Comparison of ENCODE assay signal across 23 mouse cellular contexts in genomic region chr12:9258221-9258620, GRCm38 (mm10).
"Had no signal": no experiment of that assay in that cellular context is flagged by ENCODE, and none has a peak within 500 bp of the region (broad histone marks: within the 10 kb centered on the region; RNA-seq: fewer than 3 reads in every experiment).

No protein-coding gene starts in this region.

- H3K9ac ChIP-seq: liver, embryonic 12.5 days; liver, embryonic 15.5 days; lung, embryonic 15.5 days; midbrain, embryonic 13.5 days had no signal

- H3K4me1 ChIP-seq: liver, embryonic 12.5 days; liver, embryonic 15.5 days; lung, embryonic 15.5 days; megakaryocyte, embryonic 14.5 days; midbrain, embryonic 10.5 days had no signal

- DNase-seq: kidney, adult 18-20 months; kidney, adult 9 months; kidney, postnatal 14 days; kidney, postnatal 4 days; layer of hippocampus, postnatal 36 days; left cerebral cortex, postnatal 4 days; liver; lung, adult 18-20 months; lung, postnatal 10 days; lung, postnatal 36 days; thymus, adult 18-20 months; thymus, postnatal 36 days had no signal

- H3K27me3 ChIP-seq: liver, embryonic 12.5 days; liver, embryonic 15.5 days; lung, embryonic 15.5 days; megakaryocyte, embryonic 14.5 days; midbrain, embryonic 13.5 days had no signal

- ATAC-seq: intestine, embryonic 16.5 days; liver, embryonic 12.5 days; midbrain, embryonic 13.5 days; midbrain, embryonic 16.5 days had no signal

- H3K36me3 ChIP-seq: liver, embryonic 12.5 days; liver, embryonic 15.5 days; lung, embryonic 15.5 days; midbrain, embryonic 10.5 days; midbrain, embryonic 13.5 days had no signal

- H3K4me3 ChIP-seq: layer of hippocampus, adult 2 months; left cerebral cortex, adult 2 months; liver, embryonic 12.5 days; liver, embryonic 15.5 days; lung, embryonic 15.5 days; megakaryocyte, embryonic 14.5 days; midbrain, embryonic 10.5 days; midbrain, embryonic 13.5 days; myocyte had no signal

- H3K9me3 ChIP-seq: liver, embryonic 12.5 days; liver, embryonic 15.5 days; lung, embryonic 15.5 days; midbrain, embryonic 10.5 days; midbrain, embryonic 13.5 days had no signal

- H3K4me2 ChIP-seq: liver, embryonic 12.5 days; liver, embryonic 15.5 days; lung, embryonic 15.5 days; midbrain, embryonic 13.5 days had no signal

- H3K27ac ChIP-seq: layer of hippocampus, adult 2 months; left cerebral cortex, adult 2 months; liver, embryonic 12.5 days; liver, embryonic 15.5 days; lung, embryonic 15.5 days; midbrain, embryonic 10.5 days; midbrain, embryonic 13.5 days had no signal
